Mouse (Mus musculus) heart, adult 11 months (tissue): ENCODE data around the gene Angptl2.
A peak's percentile ranks its signal among the peaks of the same experiment; 100 is the strongest.

Experiments used
- DNase-seq: peaks from one replicate; pipeline ENCODE4 v3.0.0; 2022

The Angptl2 gene

GRCm38 (mm10) chr2:33272665-33273439 lies 57.0 kb downstream of the Angptl2 start:
- peak; percentile 95 for DNase-seq

- DNase-seq: peak; percentile 97
Observed at GRCm38 (mm10) chr2:33274719-33275490, 59.0 kb downstream of the Angptl2 start.

GRCm38 (mm10) chr2:33279758-33280157 lies 63.9 kb downstream of the Angptl2 start:
- no peak for DNase-seq

- DNase-seq: no peak
Observed at GRCm38 (mm10) chr2:33280525-33280924, 64.7 kb downstream of the Angptl2 start.

- DNase-seq: no peak
Observed at GRCm38 (mm10) chr2:33281807-33282206, 65.9 kb downstream of the Angptl2 start.

GRCm38 (mm10) chr2:33282877-33283276 lies 67.0 kb downstream of the Angptl2 start:
- DNase-seq: peak; percentile 99

GRCm38 (mm10) chr2:33283674-33284073 lies 67.8 kb downstream of the Angptl2 start:
- peak; percentile 97 for DNase-seq

GRCm38 (mm10) chr2:33288837-33289236 lies 73.0 kb downstream of the Angptl2 start:
- no peak for DNase-seq

GRCm38 (mm10) chr2:33290491-33290890 lies 74.6 kb downstream of the Angptl2 start:
- no peak for DNase-seq

- no peak for DNase-seq
Observed at GRCm38 (mm10) chr2:33292057-33292456, 76.2 kb downstream of the Angptl2 start.

GRCm38 (mm10) chr2:33295115-33295514 lies 79.2 kb downstream of the Angptl2 start:
- DNase-seq: no peak
